Mouse (Mus musculus) heart, embryonic 10.5 days (tissue): ENCODE measurements around the gene Syngr3. TPM values are rescaled to one million over a fixed set of nuclear protein-coding genes. Genes with fewer than 3 reads are reported as not detected.
"Not testable (repeated sequence)": the region's sequence is repeated elsewhere in the genome, so short reads cannot be mapped to it uniquely, and the experiment has no call there.

Experiments used
- DNase-seq: peaks from one replicate; pipeline ENCODE4 v3.0.0-alpha.2; 2017; ENCODE audit warnings: low spot score
- H3K27ac ChIP-seq: fragments of 300-500 bp; sonication (generic); 2 replicates; pipeline ENCODE4 v1.5.1; 2016; ENCODE audit warnings: mild to moderate bottlenecking
- H3K27me3 ChIP-seq: fragments of 300-500 bp; sonication (generic); 2 replicates; pipeline ENCODE4 v1.6.1; 2016; ENCODE audit warnings: mild to moderate bottlenecking; ENCODE audit not compliant: poor library complexity, insufficient read depth, severe bottlenecking
- H3K36me3 ChIP-seq: fragments of 300-500 bp; sonication (generic); 2 replicates; pipeline ENCODE4 v1.6.1; 2016; ENCODE audit warnings: mild to moderate bottlenecking, moderate library complexity
- H3K4me1 ChIP-seq: fragments of 300-500 bp; sonication (generic); 2 replicates; pipeline ENCODE4 v1.6.1; 2016; ENCODE audit warnings: mild to moderate bottlenecking
- H3K4me3 ChIP-seq: fragments of 300-500 bp; sonication (generic); 2 replicates; pipeline ENCODE4 v1.5.1; 2016; ENCODE audit warnings: mild to moderate bottlenecking, moderate library complexity
- H3K9me3 ChIP-seq: fragments of 300-500 bp; sonication (generic); 2 replicates; pipeline ENCODE4 v1.6.1; 2016; ENCODE audit warnings: mild to moderate bottlenecking, moderate library complexity
- WGBS: fragments of 180-500 bp; shearing (Covaris S2); methylation state at CpG from one replicate; pipeline ENCODE4 v1.1.7; 2016; 5-methylcytosine and 5-hydroxymethylcytosine counted together
- polyA plus RNA-seq: library from polyadenylated mRNA; unstranded; fragments of >200 nt; fragmentation: Nextera tagmentation; extraction: Ambion mirVana; gene quantifications from 2 replicates; pipeline ENCODE4 v1.2.1, GENCODE M21; 2016

Gene Syngr3
- polyA plus RNA-seq, 1 experiment from 2014 or later, result 1.5 TPM

DNA sequence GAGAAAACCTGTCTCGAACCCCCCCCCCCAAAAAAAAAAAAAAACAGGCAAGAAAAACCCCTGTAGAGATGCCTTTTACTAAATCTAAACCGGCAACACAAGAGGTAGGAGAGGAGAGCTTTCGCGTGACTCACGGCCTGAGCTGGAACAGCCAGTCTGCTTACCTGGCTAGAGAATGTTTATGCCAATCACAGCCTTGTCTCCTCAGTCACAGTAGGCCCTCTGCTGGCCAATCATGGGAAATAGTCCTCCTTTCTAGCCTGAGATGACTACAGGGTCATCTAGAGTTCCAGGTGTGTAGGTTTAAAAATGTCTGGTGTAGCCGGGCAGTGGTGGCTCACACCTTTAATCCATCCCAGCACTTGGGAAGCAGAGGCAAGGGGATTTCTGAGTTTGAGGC, 22.3 kb downstream of the Syngr3 start:
- 29% methylated on average over 6 of the region's 6 CpGs for WGBS
- Histone ChIP-seq H3K9me3 (no peaks in the 10 kb centered on the region), H3K27me3 (peaks cover 1% of the 10 kb centered on the region; the same call in 1 of the 2 replicates), H3K4me1 (peaks cover 32% of the 10 kb centered on the region), H3K27ac (no peak overlapping the region), H3K4me3 (no peak overlapping the region), H3K36me3 (no peaks in the 10 kb centered on the region)
- DNase-seq, result peak; percentile 87

DNA sequence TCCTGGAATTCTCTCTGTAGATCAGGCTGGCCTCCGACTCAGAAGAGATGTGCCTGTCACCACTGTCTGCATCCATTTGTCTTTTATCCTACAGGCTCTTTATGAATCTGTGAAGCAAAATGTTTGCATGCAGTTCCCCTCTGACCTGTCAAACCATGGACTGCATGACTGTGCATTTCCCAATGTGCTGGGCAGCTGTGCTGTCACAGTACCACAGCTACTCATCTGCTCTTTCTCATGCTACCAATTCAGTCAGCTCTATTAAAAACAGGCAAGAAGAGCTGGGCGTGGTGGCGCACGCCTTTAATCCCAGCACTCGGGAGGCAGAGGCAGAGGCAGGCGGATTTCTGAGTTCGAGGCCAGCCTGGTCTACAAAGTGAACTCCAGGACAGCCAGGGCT, 22.7 kb downstream of the Syngr3 start:
- not testable (repeated sequence) for H3K4me3 ChIP-seq, H3K27ac ChIP-seq, DNase-seq, H3K27me3 ChIP-seq, H3K36me3 ChIP-seq, H3K9me3 ChIP-seq
- 53% methylated on average over 7 of the region's 7 CpGs for WGBS
- H3K4me1 ChIP-seq, result peaks cover 28% of the 10 kb centered on the region

GRCm38 (mm10) chr17:24658017-24658758, 31.6 kb downstream of the Syngr3 start, which contains the start of gene Npw:
Gene Npw, minus strand, starts transcription at chr17:24658457.
- H3K27ac ChIP-seq, result peak within 1 kb of the TSS; percentile 67; the same call in 1 of the 2 replicates
- DNase-seq, result no peak
- H3K27me3 ChIP-seq, result peaks cover 79% of the 10 kb centered on the region

GRCm38 (mm10) chr17:24654969-24655368, 34.8 kb downstream of the Syngr3 start:
- Histone ChIP-seq H3K27me3 (peaks cover 87% of the 10 kb centered on the region), H3K36me3 (no peaks in the 10 kb centered on the region), H3K4me3 (no peak overlapping the region), H3K4me1 (peaks cover 28% of the 10 kb centered on the region), H3K9me3 (no peaks in the 10 kb centered on the region), H3K27ac (no peak overlapping the region)
- DNase-seq, result no peak
- WGBS, result 77% methylated on average over 4 of the region's 4 CpGs

More at GRCm38 (mm10) chr17:24658017-24658758, 31.6 kb downstream of the Syngr3 start, which contains the start of gene Npw:
- no peaks in the 10 kb centered on the region for H3K9me3 ChIP-seq
- H3K36me3 ChIP-seq, result no peaks in the 10 kb centered on the region
- 1% methylated on average over 47 of the region's 47 CpGs for WGBS
- H3K4me1 ChIP-seq, result peaks cover 17% of the 10 kb centered on the region
- H3K4me3 ChIP-seq, result peak within 1 kb of the TSS; percentile 64

DNA sequence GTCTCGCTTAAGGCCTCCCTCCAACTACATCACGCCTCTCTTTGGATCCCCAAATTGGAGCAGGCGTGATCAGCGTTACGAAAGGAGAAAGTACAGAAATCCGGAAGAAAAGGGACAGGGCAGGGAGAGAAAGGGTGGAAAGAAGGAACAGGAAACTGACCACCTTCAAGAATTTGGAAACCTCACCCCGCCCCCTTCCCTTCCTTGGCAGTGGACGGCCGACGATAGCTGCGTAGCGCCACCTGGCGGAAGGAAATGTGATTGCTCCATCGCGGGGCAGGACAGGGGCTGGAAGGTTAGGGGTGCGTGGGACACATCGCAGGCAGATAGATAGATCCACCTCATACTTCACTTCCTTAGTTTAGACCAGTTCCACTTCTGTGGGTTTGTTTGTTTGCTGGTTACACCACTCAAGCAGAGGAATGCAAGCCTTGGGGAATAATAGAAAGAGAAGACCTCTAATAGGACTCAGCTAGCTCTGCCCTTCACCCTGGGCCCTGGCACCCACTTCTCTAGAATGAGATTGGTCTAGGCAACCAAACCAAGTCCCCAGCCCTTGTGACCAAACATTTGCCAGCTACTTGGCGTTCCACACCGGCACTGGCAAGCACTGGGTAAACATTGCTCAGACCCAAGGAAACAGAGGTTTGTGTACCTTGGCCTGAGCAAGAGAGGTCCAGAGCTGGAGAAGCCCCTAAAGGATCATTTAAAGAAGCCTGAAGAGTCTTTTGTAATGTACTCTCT, 35.6 kb downstream of the Syngr3 start:
- peaks cover 85% of the 10 kb centered on the region for H3K27me3 ChIP-seq
- H3K4me1 ChIP-seq, result peaks cover 36% of the 10 kb centered on the region
- H3K9me3 ChIP-seq, result no peaks in the 10 kb centered on the region
- 5% methylated on average over 19 of the region's 19 CpGs for WGBS
- peak overlapping the region; percentile 74 for H3K27ac ChIP-seq
- H3K4me3 ChIP-seq, result peak overlapping the region; percentile 48
- H3K36me3 ChIP-seq, result no peaks in the 10 kb centered on the region
- peak; percentile 92 for DNase-seq

- Histone ChIP-seq H3K4me1 (peaks cover 37% of the 10 kb centered on the region), H3K36me3 (no peaks in the 10 kb centered on the region), H3K27ac (no peak overlapping the region), H3K9me3 (no peaks in the 10 kb centered on the region), H3K27me3 (peaks cover 85% of the 10 kb centered on the region), H3K4me3 (no peak overlapping the region)
- no peak for DNase-seq
- 57% methylated on average over 3 of the region's 3 CpGs for WGBS
Observed at GRCm38 (mm10) chr17:24651835-24652234, 37.9 kb downstream of the Syngr3 start.

DNA sequence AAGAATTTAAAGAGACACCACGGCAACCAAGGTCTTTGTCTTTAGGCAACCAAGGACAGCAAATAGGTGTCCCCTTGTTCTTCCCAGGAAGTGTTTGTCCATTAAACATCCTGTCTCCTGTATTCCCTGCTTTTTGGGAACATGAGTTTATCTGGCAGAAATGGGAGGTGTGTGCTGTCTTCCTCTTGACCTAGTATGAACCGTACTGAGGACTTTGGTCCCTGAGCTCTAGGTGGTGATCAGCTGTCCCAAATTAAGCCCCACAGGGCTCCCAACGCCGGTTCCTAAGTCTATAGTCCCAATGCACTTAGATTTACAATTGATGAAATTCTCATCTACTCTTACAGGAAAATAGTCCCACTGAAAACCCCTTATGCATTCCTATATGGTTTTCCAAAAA, 39.0 kb downstream of the Syngr3 start:
- Histone ChIP-seq H3K36me3 (no peaks in the 10 kb centered on the region), H3K9me3 (no peaks in the 10 kb centered on the region), H3K4me1 (peaks cover 43% of the 10 kb centered on the region), H3K4me3 (peak overlapping the region; percentile 86), H3K27me3 (peaks cover 82% of the 10 kb centered on the region), H3K27ac (no peak overlapping the region)
- WGBS, result 77% methylated on average over 4 of the region's 4 CpGs
- DNase-seq, result no peak

GRCm38 (mm10) chr17:24650070-24650616, 39.6 kb downstream of the Syngr3 start, which contains the start of gene Slc9a3r2:
Gene Slc9a3r2, minus strand, starts transcription at chr17:24650327.
- Histone ChIP-seq H3K4me1 (peaks cover 50% of the 10 kb centered on the region), H3K36me3 (no peaks in the 10 kb centered on the region), H3K27ac (peak within 1 kb of the TSS; percentile 90), H3K27me3 (peaks cover 84% of the 10 kb centered on the region), H3K4me3 (peak within 1 kb of the TSS; percentile 86), H3K9me3 (no peaks in the 10 kb centered on the region)
- DNase-seq, result no peak
- under 1% methylated on average over 35 of the region's 41 CpGs for WGBS

GRCm38 (mm10) chr17:24649581-24650069, 40.1 kb downstream of the Syngr3 start:
- Histone ChIP-seq H3K4me1 (peaks cover 55% of the 10 kb centered on the region), H3K9me3 (no peaks in the 10 kb centered on the region), H3K4me3 (peak overlapping the region; percentile 86), H3K36me3 (no peaks in the 10 kb centered on the region), H3K27ac (peak overlapping the region; percentile 90), H3K27me3 (peaks cover 84% of the 10 kb centered on the region)
- 2% methylated on average over 35 of the region's 35 CpGs for WGBS
- no peak for DNase-seq

GRCm38 (mm10) chr17:24648731-24649377, 40.9 kb downstream of the Syngr3 start:
- Histone ChIP-seq H3K36me3 (no peaks in the 10 kb centered on the region), H3K9me3 (no peaks in the 10 kb centered on the region), H3K27me3 (peaks cover 83% of the 10 kb centered on the region), H3K4me3 (peak overlapping the region; percentile 86), H3K27ac (peak overlapping the region; percentile 90; the same call in 1 of the 2 replicates), H3K4me1 (peaks cover 63% of the 10 kb centered on the region)
- no peak for DNase-seq
- 73% methylated on average over 10 of the region's 10 CpGs for WGBS

DNA sequence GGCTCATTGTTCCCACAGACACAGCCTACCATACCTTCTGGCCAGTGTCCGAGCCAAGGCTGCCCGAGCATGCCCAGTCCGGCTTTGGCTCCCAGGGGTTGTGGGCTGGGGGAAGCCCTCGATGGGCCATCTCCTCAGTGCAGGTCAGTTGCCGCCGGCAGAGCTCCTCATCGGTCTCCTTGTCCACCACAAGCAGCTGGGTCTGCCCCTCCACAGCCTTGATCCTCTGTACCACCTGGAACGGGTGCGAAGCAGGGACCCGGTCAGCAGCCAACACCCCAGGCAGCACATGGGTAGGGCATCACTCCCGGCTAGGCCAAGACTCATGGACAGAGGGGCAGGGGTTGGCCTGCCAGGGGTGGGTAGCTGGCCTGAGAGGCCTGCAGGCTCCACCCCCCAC, 42.3 kb downstream of the Syngr3 start:
- Histone ChIP-seq H3K27ac (peak overlapping the region; percentile 65; the same call in 1 of the 2 replicates), H3K9me3 (no peaks in the 10 kb centered on the region), H3K27me3 (peaks cover 89% of the 10 kb centered on the region), H3K36me3 (0 out of 2 replicates have a peak, but pooled peaks cover 3% of the 10 kb centered on the region), H3K4me3 (peak overlapping the region; percentile 17; the same call in 1 of the 2 replicates), H3K4me1 (peaks cover 76% of the 10 kb centered on the region)
- no peak for DNase-seq
- 72% methylated on average over 11 of the region's 11 CpGs for WGBS

- no peak for DNase-seq
- H3K27ac ChIP-seq, result peak overlapping the region; percentile 75; the same call in 1 of the 2 replicates
- H3K27me3 ChIP-seq, result peaks cover 89% of the 10 kb centered on the region
- peaks cover 74% of the 10 kb centered on the region for H3K4me1 ChIP-seq
- H3K9me3 ChIP-seq, result no peaks in the 10 kb centered on the region
- 80% methylated on average over 4 of the region's 4 CpGs for WGBS
- no peak overlapping the region for H3K4me3 ChIP-seq
- peaks cover 3% of the 10 kb centered on the region; the same call in 1 of the 2 replicates for H3K36me3 ChIP-seq
Observed at GRCm38 (mm10) chr17:24646381-24646780, 43.4 kb downstream of the Syngr3 start.
